Mouse (Mus musculus) lung, adult 2 months (tissue): ENCODE measurements around the gene Samd4.

Experiments used
- CTCF ChIP-seq: fragments of 200-500 bp; IDR thresholded peaks from 2 replicates; pipeline ENCODE4 v1.5.1; 2011; ENCODE audit warnings: mild to moderate bottlenecking, low read length, control low read depth; ENCODE audit not compliant: insufficient read depth
- POLR2A ChIP-seq: fragments of 200-500 bp; IDR thresholded peaks from 2 replicates; pipeline ENCODE4 v1.6.1; 2011; ENCODE audit warnings: low read depth, mild to moderate bottlenecking, control low read depth, low read length, borderline replicate concordance; ENCODE audit errors: extremely low read depth

GRCm38 (mm10) chr14:46898626-46899025, 16.0 kb downstream of the Samd4 start:
- TF ChIP-seq POLR2A (no peak), CTCF (no peak)
